Mouse (Mus musculus): ENCODE results near the gene Syf2. TPM values are rescaled to one million over a fixed set of nuclear protein-coding genes. Genes with fewer than 3 reads are reported as not detected.
A peak's percentile ranks its signal among the peaks of the same experiment; 100 is the strongest.
"Not testable (repeated sequence)": the region's sequence is repeated elsewhere in the genome, so short reads cannot be mapped to it uniquely, and the experiment has no call there.

The Syf2 gene
- polyA plus RNA-seq (2015; fragmentation: Nextera tagmentation; extraction: Ambion mirVana): 82.6 and 90.6 TPM in 2 replicates

DNA sequence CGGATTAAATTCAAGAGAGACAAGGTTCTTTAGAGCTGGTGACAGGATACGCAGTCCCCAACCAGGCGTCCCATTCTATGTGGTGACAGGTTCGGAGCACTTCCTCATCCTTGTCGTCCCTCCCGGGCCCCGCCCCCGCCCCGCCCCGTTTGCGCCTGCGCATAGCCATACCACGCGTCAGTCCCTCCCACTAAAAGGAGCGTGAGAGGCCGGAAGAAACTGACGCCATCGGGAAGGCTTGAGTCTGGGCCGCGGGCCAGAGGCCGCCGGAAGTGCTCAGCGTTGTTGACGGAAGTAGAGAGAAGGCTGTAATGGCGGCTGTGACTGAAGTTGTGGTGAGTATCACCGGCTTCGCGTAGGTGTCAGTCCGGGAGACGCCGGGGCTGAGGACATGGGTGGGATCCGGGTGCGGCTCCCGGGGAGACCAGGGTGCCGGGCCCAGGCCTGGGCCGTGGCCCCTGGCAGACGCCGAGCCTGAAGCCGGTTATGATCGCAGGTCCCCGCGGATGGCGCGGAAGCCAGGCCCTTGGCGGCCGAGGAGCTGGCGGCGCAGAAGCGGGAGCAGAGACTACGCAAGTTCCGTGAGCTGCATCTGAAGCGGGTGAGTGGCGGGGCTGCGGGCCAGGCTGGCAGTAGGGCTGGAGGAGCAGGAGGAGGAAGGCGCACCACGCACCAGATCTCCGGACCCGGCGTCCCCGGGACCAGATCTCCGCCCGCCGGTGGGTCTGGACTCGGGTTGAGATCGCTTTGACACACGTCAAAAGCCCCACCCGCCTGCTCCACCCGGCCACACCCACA, at the start of gene Syf2:
Syf2 (plus strand) TSS at position 215 of the 798 bp plus-strand sequence.
- Histone ChIP-seq H3K4me3 (ENCODE audit: low read length) (peak within 1 kb of the TSS; percentile 92), H3K4me2 (replicated peaks; ENCODE audit: low read depth, low read length) (peak within 1 kb of the TSS; percentile 81), H3K9me3 (ENCODE audit: low read length) (no peaks in the 10 kb centered on the region), H3K4me1 (ENCODE audit: insufficient read depth, low read length) (peaks cover 16% of the 10 kb centered on the region), H3K27me3 (ENCODE audit: insufficient read depth, low read length) (no peaks in the 10 kb centered on the region), H3K27ac (ENCODE audit: low read length) (peak within 1 kb of the TSS; percentile 75), H3K36me3 (ENCODE audit: insufficient read depth, low read length) (peaks cover 44% of the 10 kb centered on the region), H3K9ac (replicated peaks; ENCODE audit: low read length) (peak within 1 kb of the TSS; percentile 81)
- ATAC-seq (ENCODE audit: low FRiP score, low TSS enrichment): peak; percentile 97
- under 1% methylated on average over 68 of the region's 68 CpGs for WGBS

- no peak overlapping the region for H3K4me2 ChIP-seq (replicated peaks; ENCODE audit: low read depth, low read length)
- ATAC-seq (ENCODE audit: low FRiP score, low TSS enrichment): no peak
- 31% methylated on average over 7 of the region's 7 CpGs for WGBS
- H3K36me3 ChIP-seq (ENCODE audit: insufficient read depth, low read length): no peaks in the 10 kb centered on the region
- no peaks in the 10 kb centered on the region for H3K27me3 ChIP-seq (ENCODE audit: insufficient read depth, low read length)
- no peak overlapping the region for H3K27ac ChIP-seq (ENCODE audit: low read length)
- no peaks in the 10 kb centered on the region for H3K4me1 ChIP-seq (ENCODE audit: insufficient read depth, low read length)
- H3K9me3 ChIP-seq (ENCODE audit: low read length): no peaks in the 10 kb centered on the region
- H3K9ac ChIP-seq (replicated peaks; ENCODE audit: low read length): no peak overlapping the region
- no peak overlapping the region for H3K4me3 ChIP-seq (ENCODE audit: low read length)
Observed at GRCm38 (mm10) chr4:134883266-134883665, 47.4 kb upstream of the Syf2 start.

- H3K36me3 ChIP-seq (ENCODE audit: insufficient read depth, low read length): no peaks in the 10 kb centered on the region
- H3K27me3 ChIP-seq (ENCODE audit: insufficient read depth, low read length): no peaks in the 10 kb centered on the region
- no peak for ATAC-seq (ENCODE audit: low FRiP score, low TSS enrichment)
- H3K27ac ChIP-seq (ENCODE audit: low read length): no peak overlapping the region
- H3K4me2 ChIP-seq (replicated peaks; ENCODE audit: low read depth, low read length): no peak overlapping the region
- H3K4me3 ChIP-seq (ENCODE audit: low read length): no peak overlapping the region
- H3K9ac ChIP-seq (replicated peaks; ENCODE audit: low read length): no peak overlapping the region
- H3K9me3 ChIP-seq (ENCODE audit: low read length): no peaks in the 10 kb centered on the region
- WGBS: 87% methylated on average over 10 of the region's 10 CpGs
- no peaks in the 10 kb centered on the region for H3K4me1 ChIP-seq (ENCODE audit: insufficient read depth, low read length)
Observed at GRCm38 (mm10) chr4:134883808-134884207, 46.9 kb upstream of the Syf2 start.

DNA sequence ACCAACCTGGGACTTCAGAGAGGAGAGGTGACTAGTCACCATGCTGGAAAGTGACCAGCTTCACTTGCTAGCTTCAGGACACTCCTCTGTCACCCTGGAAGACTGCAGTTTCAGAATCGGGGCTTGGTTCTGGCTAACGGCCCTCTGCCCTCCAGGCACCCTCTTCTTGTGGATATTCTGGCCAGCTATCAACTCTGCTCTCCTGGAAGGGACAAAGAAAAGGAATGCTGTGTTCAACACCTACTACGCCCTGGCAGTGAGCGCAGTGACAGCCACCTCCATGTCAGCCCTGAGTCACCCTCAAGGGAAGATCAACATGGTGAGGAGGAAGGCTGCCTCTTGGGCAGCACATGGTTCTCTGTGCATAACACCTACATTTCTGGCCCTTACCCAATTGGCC, 46.3 kb upstream of the Syf2 start:
- Histone ChIP-seq H3K36me3 (ENCODE audit: insufficient read depth, low read length) (no peaks in the 10 kb centered on the region), H3K4me2 (replicated peaks; ENCODE audit: low read depth, low read length) (no peak overlapping the region), H3K9me3 (ENCODE audit: low read length) (no peaks in the 10 kb centered on the region), H3K27ac (ENCODE audit: low read length) (no peak overlapping the region), H3K9ac (replicated peaks; ENCODE audit: low read length) (no peak overlapping the region), H3K27me3 (ENCODE audit: insufficient read depth, low read length) (no peaks in the 10 kb centered on the region), H3K4me1 (ENCODE audit: insufficient read depth, low read length) (no peaks in the 10 kb centered on the region), H3K4me3 (ENCODE audit: low read length) (no peak overlapping the region)
- ATAC-seq (ENCODE audit: low FRiP score, low TSS enrichment): no peak
- 89% methylated on average over 4 of the region's 4 CpGs for WGBS

DNA sequence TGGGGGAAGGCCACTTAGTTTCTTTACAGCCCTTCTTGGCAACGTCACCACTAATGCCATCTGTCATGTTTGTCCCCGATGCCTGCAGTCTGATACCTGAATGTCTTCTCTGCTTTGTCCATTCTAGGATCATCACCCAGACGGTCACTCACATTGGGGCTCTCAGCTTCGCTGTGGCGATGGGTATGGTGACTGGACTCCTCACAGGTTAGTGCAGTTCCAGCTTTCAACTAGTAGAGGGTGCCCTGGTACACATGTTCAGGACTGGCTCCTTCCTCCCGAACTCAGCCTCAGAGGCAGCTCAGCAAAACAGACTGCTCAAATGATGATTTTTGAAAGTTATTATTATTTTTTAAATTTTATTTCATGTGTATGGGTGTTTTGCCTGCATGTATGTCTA, 38.6 kb upstream of the Syf2 start:
- H3K27me3 ChIP-seq (ENCODE audit: insufficient read depth, low read length): no peaks in the 10 kb centered on the region
- H3K9me3 ChIP-seq (ENCODE audit: low read length): no peaks in the 10 kb centered on the region
- peaks cover 14% of the 10 kb centered on the region for H3K36me3 ChIP-seq (ENCODE audit: insufficient read depth, low read length)
- ATAC-seq (ENCODE audit: low FRiP score, low TSS enrichment): no peak
- H3K4me1 ChIP-seq (ENCODE audit: insufficient read depth, low read length): no peaks in the 10 kb centered on the region
- no peak overlapping the region for H3K4me2 ChIP-seq (replicated peaks; ENCODE audit: low read depth, low read length)
- WGBS: 76% methylated on average over 6 of the region's 6 CpGs
- H3K9ac ChIP-seq (replicated peaks; ENCODE audit: low read length): no peak overlapping the region
- H3K27ac ChIP-seq (ENCODE audit: low read length): no peak overlapping the region
- no peak overlapping the region for H3K4me3 ChIP-seq (ENCODE audit: low read length)

DNA sequence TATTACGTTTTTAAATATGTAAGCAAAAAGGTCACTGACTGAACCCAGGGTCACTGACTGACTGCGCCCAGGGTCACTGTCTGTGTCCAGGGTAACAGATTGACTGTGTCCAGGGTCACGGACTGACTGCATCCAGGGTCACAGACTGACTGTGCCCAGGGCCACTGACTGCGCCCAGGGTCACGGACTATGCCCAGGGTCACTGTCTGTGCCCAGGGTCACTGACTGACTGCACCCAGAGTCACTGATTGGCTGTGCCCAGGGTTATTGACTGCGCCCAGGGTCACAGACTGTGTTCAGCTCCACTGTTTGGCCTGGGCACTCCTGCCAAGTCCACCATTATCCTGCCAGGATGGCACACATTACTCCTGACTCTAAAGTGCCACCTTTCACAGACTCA, 33.4 kb upstream of the Syf2 start:
- Histone ChIP-seq H3K27ac (ENCODE audit: low read length) (no peak overlapping the region), H3K9ac (replicated peaks; ENCODE audit: low read length) (no peak overlapping the region), H3K4me1 (ENCODE audit: insufficient read depth, low read length) (no peaks in the 10 kb centered on the region), H3K9me3 (ENCODE audit: low read length) (no peaks in the 10 kb centered on the region), H3K27me3 (ENCODE audit: insufficient read depth, low read length) (no peaks in the 10 kb centered on the region), H3K4me3 (ENCODE audit: low read length) (no peak overlapping the region), H3K36me3 (ENCODE audit: insufficient read depth, low read length) (peaks cover 51% of the 10 kb centered on the region), H3K4me2 (replicated peaks; ENCODE audit: low read depth, low read length) (no peak overlapping the region)
- 90% methylated on average over 6 of the region's 6 CpGs for WGBS
- no peak for ATAC-seq (ENCODE audit: low FRiP score, low TSS enrichment)

DNA sequence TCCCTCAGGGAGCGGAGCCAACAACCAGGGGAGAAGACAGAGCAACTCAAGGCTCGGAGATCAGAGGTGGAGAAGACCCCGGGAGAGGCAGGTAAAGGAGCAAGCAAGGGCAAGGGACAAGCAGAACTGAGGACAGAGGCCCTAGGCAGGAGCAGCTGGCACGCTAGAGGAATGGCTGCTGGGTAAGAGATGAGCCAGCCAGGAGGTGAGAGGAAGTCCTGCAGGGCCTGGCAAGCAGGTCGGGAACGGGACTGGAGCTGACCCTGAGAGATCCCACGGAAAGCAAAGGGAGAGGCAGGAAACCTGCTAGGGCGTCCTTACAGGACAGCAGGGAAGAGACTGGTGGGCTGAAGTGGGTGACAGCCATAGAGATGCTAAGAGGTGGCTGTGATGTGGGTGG, 29.6 kb upstream of the Syf2 start:
- H3K36me3 ChIP-seq (ENCODE audit: insufficient read depth, low read length): peaks cover 77% of the 10 kb centered on the region
- H3K27me3 ChIP-seq (ENCODE audit: insufficient read depth, low read length): no peaks in the 10 kb centered on the region
- H3K4me2 ChIP-seq (replicated peaks; ENCODE audit: low read depth, low read length): no peak overlapping the region
- no peak overlapping the region for H3K9ac ChIP-seq (replicated peaks; ENCODE audit: low read length)
- ATAC-seq (ENCODE audit: low FRiP score, low TSS enrichment): no peak
- H3K4me3 ChIP-seq (ENCODE audit: low read length): no peak overlapping the region
- H3K9me3 ChIP-seq (ENCODE audit: low read length): no peaks in the 10 kb centered on the region
- 94% methylated on average over 8 of the region's 8 CpGs for WGBS
- H3K27ac ChIP-seq (ENCODE audit: low read length): no peak overlapping the region
- H3K4me1 ChIP-seq (ENCODE audit: insufficient read depth, low read length): no peaks in the 10 kb centered on the region

DNA sequence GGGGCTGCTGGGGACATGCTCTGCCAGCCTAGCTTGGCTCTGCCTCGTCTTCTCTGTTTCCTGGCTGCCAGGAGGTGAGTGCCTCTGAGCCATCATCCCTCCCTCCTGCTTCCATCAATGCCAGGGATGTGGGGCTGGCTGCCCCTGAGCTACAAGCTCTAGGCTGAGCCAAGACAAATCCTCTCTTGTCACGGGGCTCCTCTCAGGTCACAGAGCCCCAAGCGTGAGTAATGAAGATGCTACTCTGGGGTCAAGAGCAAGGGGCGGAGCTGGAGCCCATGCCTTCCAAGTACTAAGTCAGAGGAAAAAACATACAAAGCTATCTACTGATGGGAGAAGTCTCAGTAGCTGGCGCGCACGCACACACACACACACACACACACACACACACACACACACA, 27.7 kb upstream of the Syf2 start:
- Histone ChIP-seq H3K4me2 (replicated peaks; ENCODE audit: low read depth, low read length) (no peak overlapping the region), H3K27me3 (ENCODE audit: insufficient read depth, low read length) (no peaks in the 10 kb centered on the region), H3K9me3 (ENCODE audit: low read length) (no peaks in the 10 kb centered on the region), H3K27ac (ENCODE audit: low read length) (no peak overlapping the region), H3K36me3 (ENCODE audit: insufficient read depth, low read length) (peaks cover 71% of the 10 kb centered on the region), H3K4me3 (ENCODE audit: low read length) (no peak overlapping the region), H3K4me1 (ENCODE audit: insufficient read depth, low read length) (no peaks in the 10 kb centered on the region), H3K9ac (replicated peaks; ENCODE audit: low read length) (no peak overlapping the region)
- 71% methylated on average over 7 of the region's 7 CpGs for WGBS
- no peak for ATAC-seq (ENCODE audit: low FRiP score, low TSS enrichment)

DNA sequence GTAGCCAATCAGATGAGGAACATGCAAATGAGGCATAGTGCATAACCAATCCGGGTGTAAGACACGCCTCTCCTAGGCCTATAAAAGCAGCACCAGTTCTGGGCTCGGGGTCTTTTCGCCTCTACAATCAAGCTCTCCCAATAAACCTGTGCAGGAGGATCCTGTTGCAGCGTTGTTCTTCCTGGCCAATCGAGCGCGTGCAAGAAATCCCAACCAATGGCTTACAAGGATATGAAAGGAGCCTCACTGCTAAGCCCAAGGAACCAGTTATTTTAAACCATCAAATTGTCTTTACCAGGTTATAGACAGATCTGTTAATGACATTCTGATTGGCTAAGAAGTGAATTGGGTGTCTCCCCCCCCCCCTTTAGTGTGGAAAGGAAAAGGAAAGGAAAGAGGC, 19.3 kb upstream of the Syf2 start:
- not testable (repeated sequence) for ATAC-seq (ENCODE audit: low FRiP score, low TSS enrichment); H3K27me3 ChIP-seq (ENCODE audit: insufficient read depth, low read length); H3K9ac ChIP-seq (replicated peaks; ENCODE audit: low read length); H3K9me3 ChIP-seq (ENCODE audit: low read length); H3K27ac ChIP-seq (ENCODE audit: low read length); H3K4me3 ChIP-seq (ENCODE audit: low read length); H3K4me2 ChIP-seq (replicated peaks; ENCODE audit: low read depth, low read length)
- Histone ChIP-seq H3K4me1 (ENCODE audit: insufficient read depth, low read length) (peaks cover 16% of the 10 kb centered on the region; the same call in 1 of the 2 replicates), H3K36me3 (ENCODE audit: insufficient read depth, low read length) (peaks cover 30% of the 10 kb centered on the region)
- 98% methylated on average over 6 of the region's 8 CpGs for WGBS

GRCm38 (mm10) chr4:134913413-134913812, 17.3 kb upstream of the Syf2 start:
- whole genome bisulfite sequencing: 32% methylated on average over 3 of the region's 3 CpGs
- no peak overlapping the region for H3K4me3 ChIP-seq (ENCODE audit: low read length)

More at GRCm38 (mm10) chr4:134913413-134913812, 17.3 kb upstream of the Syf2 start:
- H3K27me3 ChIP-seq (ENCODE audit: insufficient read depth, low read length): no peaks in the 10 kb centered on the region
- peaks cover 16% of the 10 kb centered on the region; the same call in 1 of the 2 replicates for H3K4me1 ChIP-seq (ENCODE audit: insufficient read depth, low read length)
- no peak for ATAC-seq (ENCODE audit: low FRiP score, low TSS enrichment)
- H3K27ac ChIP-seq (ENCODE audit: low read length): no peak overlapping the region
- peaks cover 18% of the 10 kb centered on the region for H3K36me3 ChIP-seq (ENCODE audit: insufficient read depth, low read length)
- no peaks in the 10 kb centered on the region for H3K9me3 ChIP-seq (ENCODE audit: low read length)
- H3K4me2 ChIP-seq (replicated peaks; ENCODE audit: low read depth, low read length): peak overlapping the region; percentile 84; the same call in 1 of the 2 replicates
- H3K9ac ChIP-seq (replicated peaks; ENCODE audit: low read length): no peak overlapping the region; the same call in 1 of the 2 replicates
